Mouse (Mus musculus) urinary bladder, adult 2 months (tissue): Measurements from ENCODE around the gene Usp29. TPM values are rescaled to one million over a fixed set of nuclear protein-coding genes. Genes with fewer than 3 reads are reported as not detected.
A peak's percentile ranks its signal among the peaks of the same experiment; 100 is the strongest.
"Not testable (repeated sequence)": the region's sequence is repeated elsewhere in the genome, so short reads cannot be mapped to it uniquely, and the experiment has no call there.

Source experiments
- DNase-seq: peaks from one replicate; pipeline ENCODE4 v3.0.0; 2022; ENCODE audit warnings: low spot score
- polyA plus RNA-seq: library from polyadenylated mRNA; depleted of rRNA; stranded (reverse); fragments of >200 nt; gene quantifications from 2 replicates; pipeline ENCODE4 v1.2.3, GENCODE M21; 2012

The Usp29 gene
- polyA plus RNA-seq, 1 experiment = 0.84 TPM

DNA sequence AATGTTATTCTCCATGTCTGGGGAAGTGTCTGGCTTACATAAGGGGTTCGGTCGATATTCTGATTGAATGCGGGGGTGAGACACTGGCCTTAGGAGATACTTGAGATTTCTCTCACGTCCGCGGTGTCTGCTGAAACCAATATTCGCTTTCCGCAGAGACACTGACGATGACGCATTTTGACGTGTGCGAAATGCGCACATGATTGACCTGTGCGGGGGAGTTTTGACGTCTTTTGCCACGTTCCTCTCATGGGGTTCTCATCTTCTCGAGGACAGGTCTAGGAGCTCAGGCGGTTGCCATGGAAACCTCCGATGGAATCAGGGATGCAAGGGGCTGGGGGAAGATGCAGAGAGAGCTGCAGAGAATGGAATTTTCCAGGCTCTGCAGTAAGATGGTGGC, 144.1 kb downstream of the Usp29 start:
- DNase-seq = no peak

DNA sequence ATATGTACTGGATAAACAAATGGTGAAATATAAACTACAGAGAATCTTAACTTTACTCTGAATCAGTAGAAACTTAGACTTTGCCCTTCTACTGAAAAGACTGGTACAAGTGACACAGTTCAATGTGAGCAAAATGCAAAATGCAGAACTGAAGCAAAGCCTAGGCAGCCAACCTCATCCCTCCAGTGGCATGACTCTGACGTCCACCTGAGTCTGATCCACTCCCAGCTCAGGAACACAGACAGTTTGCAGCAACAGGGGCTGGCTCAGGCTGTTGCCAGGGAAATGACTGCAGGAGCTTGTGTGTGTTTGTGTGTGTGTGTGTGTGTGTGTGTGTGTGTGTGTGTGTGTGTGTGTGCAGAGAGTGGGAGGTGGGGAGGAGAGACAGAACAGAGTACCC, 147.8 kb downstream of the Usp29 start:
- no peak for DNase-seq

DNA sequence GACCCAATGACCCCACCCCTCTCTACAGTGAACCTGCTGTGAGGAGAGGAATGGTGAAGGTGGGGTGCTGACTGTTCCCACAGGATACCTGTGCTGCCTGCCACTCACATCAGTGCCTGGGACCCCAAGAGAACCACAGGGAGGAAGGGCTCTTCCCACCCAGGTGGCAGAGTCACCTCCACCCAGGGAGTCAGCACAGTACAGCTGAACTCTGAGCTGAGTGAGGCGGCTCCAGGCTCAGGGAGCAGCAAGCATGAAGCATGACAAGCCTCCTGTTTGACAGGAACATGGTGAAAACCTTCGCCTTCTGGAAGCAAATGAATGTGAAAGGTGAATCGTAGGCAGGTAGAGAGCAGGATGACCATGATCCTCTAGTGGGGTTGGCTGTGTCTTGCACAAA, 148.5 kb downstream of the Usp29 start:
- DNase-seq = not testable (repeated sequence)

DNA sequence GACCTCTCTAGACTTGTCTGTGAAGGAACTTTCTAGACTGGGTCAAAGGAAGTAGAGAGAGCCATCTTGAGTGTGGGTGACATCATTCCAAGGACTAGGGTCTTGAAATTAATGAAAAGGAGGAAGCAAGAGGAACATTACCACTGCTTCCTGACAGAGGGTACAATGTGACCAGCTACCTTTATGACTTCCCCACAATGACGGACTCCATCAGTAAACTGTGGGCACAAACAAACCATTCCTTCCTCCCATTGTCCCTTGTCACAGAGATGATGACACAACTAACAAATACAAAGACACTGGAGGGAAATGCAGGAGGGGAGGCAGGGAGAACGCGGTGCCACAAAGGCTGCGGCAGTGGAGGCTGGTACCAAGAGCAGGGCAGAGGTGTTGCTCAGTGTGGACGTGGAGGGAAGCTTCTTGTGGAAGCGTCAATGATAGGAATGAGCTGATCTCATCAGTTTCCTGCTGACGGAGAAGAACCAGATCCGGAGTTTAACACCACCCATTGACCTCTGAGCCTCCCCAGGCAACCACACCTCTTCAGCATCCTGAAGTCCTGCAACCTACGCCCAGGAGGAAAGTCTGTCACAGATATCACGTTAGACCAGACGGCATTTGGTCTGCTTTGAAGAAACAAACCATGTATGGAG, 149.3 kb downstream of the Usp29 start:
- DNase-seq = no peak

DNA sequence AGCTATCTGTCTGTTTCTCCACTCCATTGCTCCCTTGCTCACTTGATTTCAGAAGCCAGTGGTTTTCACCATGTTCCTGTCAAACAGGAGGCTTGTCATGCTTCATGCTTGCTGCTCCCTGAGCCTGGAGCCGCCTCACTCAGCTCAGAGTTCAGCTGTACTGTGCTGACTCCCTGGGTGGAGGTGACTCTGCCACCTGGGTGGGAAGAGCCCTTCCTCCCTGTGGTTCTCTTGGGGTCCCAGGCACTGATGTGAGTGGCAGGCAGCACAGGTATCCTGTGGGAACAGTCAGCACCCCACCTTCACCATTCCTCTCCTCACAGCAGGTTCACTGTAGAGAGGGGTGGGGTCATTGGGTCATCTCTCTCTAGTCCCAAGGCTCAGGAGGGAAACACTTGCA, 150.5 kb downstream of the Usp29 start:
- not testable (repeated sequence) for DNase-seq

DNA sequence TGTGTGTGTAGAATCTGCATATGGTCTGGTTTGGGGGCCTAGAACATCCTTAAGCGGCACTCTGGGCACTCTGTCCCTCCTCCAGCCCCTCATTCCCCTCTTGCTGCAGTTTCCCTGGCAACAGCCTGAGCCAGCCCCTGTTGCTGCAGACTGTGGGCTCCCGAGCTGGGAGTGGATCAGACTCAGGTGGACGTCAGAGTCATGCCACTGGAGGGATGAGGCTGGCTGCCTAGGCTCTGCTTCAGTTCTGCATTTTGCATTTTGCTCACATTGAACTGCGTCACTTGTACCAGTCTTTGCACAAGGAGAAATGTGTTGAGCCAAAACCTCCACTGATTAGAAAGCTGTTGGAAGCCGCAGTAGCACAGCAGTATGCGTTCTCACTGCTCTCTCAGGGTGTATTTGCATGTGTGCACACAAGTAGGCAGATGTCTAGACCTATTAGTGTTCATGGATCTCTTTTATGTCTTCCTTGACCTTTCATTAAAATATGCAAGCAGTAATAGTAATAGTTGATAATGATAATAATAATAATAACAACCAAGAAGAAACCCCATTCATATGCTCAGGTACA, 151.2 kb downstream of the Usp29 start:
- no peak for DNase-seq

DNA sequence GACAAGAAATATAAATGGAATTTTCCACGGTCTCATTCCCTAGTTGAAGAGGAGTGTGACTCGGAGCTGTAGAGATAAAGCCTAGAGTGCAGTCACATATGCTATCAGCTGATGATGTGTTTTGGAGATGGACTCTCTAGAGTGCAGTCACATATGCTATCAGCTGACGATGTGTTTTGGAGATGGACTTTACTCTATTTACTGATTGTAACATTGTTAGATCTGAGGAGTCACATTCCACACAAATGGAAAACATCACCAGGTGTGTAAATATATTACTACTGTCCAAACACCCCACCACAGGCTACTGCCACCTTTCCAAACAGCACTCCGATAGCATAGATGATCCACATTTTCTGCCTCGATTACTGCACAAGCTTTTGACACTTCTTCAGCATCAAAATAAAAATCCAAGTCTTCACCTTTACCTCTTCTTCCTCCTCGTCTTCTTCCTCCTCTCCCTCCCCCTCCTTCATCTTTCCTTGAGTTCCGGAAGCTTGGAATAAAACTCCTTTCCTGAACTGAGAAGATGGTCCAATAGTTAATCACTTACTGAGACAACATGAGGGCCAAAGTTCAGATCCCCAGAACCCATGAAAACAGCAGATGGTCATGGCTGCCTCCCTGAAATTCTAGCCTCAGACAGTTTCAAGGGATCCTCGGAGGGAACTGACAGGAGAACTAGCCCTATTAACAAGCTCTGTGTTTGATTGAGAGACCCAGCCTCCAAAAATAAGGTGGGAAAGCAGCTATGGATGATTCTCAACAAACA, 153.2 kb downstream of the Usp29 start:
- no peak for DNase-seq

DNA sequence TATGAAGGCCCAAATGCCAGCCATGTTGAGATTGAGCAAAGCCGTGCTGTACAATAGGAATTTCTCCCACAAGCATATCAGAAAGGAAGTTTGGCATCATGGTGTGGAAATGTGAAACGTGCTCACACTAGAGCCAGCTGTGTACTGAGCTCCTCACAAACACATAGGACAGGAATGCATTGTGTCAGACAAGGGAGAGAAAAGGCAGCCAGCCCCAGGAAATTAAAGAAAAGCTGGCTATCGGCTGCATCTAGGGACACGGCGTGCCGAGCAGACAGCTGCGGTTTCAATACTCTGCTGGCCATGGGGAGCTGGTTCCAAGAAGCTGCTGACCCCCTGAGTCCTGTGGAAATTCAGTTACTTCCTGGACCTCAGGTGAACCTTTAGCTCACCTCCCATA, 155.0 kb downstream of the Usp29 start:
- no peak for DNase-seq

DNA sequence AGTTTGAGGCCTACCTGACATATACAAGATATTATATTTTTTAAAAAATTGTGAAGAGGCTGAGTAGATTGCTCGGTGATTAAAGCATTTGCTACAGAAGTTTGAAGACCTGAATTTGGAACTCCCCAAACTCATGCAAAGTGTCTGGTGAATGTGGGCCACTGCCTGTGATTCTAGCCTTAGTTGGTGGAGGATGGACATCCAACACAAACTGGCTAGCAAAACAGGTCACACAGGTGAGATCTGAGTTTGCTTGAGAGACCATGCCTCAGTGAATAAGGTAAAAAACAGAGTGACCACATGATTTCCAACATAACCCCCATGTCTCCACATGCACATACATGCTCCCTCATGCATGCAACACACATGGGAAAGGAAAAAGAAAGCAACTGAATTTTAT, 156.5 kb downstream of the Usp29 start:
- DNase-seq = no peak

DNA sequence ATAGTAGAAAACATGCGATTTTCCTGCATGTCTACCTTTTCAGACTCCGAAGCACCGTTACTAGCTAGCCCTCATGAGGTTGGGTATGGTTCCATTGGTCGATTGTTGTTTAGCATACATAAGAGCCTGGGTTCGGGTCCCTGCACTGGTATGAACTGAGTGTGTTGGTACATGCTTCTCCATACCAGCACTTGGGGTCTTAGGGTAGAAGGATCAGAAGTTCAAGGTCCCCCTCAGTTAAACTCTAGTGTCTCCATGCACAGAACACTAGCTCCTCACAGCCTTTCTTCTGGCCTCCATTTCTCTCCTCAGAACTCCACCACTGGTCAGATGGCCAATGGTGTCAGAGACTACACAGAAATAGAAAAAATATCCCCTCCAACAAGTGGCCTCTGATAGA, 159.5 kb downstream of the Usp29 start:
- DNase-seq = no peak

DNA sequence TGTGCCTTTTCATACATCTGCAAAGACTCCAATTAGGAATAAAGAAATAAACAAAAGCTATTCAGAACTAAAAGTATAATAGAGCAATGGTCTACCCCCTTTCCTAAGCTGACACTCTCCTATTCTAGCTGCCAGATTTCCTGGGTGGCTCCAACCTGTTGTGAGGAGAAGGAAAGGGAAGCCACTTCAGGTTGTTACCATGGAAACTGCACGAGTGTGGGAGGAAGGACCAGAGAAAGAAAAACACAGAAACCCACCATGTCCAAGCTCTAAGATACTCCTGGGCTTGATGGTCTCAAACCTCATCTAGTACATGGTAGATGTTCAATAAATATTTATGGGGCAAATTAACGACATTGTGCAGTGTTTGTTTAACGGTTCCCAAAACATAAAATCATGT, 160.8 kb downstream of the Usp29 start:
- DNase-seq = no peak

DNA sequence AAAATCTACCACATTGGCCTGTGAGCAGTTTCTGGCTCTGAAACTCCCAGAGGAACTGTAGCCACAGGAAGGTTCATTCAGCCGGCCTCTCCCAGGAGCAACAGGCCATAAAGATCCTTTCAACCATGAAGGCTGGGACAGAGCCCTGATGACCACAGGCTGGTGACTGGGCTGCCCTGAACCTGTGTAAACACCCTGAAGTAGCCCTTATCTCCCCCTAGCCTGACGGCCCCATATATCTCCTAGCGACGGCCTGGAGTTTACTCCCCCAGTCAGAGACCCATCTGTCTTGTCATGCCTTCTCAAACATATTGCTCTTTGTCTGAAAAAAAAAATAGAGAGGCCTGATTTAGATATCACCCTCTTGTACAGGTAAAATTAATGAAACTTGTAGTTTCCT, 166.6 kb downstream of the Usp29 start:
- not testable (repeated sequence) for DNase-seq

DNA sequence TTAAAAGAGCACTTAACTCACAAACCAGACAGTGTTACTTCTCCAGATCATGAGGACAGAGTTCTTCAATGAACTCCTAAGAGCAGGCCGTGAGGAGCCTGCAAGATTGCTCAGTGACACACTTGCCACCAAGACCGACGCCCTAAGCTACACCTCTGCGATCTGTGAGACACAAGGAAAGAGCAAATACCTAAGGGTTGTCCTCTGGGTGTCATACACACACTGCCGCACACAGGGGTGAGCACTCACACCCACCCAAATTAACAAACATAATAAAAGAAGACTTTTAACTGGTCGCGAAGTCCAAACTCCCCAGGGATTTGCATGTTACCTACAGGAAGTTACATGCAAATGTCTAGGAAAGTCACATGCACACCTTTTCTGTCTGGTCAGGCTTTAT, 170.3 kb downstream of the Usp29 start:
- DNase-seq = no peak

DNA sequence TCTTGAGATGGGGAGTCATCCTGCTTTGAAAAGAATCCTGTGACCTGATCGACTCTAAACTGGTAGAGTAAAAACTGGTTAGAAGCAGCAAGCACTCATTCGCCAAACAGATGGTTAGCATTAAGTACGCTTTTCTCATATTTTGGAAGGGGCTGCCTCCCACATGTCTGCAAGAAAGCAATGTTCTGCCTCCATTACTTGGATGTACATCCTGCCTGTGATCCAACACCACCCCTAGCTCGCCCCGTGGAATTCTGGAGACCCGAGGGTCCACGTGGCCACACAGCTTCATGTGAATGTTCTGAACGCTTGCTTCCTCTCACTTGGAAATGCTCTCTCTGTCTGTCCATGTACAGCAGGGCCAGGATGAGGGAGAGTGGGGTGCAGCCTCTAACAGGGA, 173.1 kb downstream of the Usp29 start:
- no peak for DNase-seq

DNA sequence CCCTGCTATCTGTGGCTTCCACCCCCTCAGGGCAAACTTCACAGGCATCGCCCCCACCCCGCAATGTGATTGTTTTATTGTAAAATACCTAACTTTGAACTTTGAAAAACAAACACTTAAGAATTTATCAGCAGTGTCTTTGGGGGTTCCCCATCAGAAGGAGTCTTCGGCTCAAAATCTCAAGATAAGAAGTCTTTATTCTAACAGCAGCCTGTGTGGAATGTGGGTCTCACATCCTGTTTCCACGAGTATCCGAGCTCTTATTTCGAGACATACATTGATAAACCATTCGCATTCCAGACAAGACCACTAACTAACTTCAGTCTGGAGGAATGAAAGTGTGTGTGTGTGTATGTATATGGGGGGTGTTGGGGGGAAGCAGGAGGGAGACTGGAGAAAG, 180.1 kb downstream of the Usp29 start:
- no peak for DNase-seq

DNA sequence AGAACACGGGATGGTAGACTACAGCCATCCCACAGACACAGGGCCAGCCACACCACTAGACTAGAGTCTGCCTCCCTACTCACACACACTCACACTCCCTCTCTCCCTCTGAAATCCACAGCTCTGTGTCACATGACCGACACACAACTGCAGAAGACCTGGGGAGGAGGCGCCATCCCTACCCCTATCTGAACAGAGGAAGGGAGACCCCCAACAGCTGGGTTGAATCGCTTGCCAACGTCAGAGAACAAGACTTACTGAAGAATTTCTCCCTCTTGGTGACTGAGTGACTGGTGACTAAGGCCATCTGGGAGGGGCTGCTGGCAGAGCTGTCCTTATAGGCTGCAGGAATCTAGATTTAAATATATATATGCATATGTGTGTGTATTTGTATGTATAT, 181.4 kb downstream of the Usp29 start:
- no peak for DNase-seq

DNA sequence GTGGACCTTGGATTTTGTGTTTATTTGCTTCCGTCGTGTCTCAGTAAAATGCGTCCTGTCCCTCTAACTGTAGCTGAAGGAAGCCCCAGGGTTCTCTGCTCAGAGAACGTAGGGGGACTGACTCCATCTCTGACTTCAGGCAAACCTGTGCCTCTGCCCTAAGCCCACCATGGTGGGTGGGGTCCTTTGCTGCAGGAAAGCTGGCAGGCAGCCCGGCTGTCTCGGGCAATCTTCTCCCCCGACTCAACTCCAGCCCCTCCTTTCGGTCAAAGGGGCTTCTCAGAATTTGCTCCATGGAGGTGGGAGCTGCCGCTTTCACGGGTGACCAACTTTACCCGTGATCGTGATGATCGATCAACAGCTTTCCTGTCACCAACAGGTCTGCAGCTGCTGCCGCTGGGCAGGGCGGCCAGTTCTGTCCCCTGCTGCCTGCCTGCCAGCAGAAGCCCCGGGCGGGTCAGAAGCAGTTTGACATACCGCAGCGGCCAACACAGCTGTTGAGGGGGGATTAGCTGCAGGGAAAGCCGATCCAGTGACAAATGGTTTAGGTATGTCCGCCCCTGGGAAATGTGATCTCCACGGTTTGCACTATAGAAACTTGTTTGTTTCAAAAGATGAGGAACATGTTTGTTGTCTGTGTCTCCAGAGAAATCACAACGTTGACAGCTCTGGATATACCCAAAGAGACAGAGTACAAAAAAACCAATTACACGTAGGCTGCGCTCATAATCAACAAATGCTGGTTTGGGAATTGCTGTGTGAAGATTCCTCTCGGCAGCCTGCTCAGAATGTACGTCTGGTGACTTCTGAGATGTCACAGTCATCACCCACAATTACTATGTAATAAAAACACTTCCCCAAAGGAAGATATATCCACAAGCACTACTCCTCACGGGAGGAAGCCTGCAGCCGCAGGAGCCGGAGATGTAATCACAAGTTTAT, 183.3 kb downstream of the Usp29 start:
- DNase-seq = peak; percentile 30

DNA sequence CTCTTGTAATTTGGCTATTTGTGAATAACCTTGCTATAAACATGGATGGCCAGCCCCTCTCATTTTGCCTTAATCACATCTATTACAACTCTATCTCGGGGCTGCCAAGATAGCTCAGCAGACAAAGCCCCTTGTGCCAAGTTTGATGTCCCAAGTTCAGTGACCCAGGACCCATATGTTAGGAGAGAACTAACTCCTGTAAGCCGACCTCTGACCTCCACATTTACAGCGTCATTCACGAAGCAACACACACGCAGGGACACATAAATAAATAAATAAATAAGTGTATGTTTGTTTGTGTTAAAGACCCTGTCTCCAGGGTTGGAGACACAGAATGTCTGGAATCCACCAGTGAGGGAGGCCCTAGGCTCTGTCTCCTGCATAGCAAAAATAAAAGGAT, 186.7 kb downstream of the Usp29 start:
- DNase-seq = no peak

DNA sequence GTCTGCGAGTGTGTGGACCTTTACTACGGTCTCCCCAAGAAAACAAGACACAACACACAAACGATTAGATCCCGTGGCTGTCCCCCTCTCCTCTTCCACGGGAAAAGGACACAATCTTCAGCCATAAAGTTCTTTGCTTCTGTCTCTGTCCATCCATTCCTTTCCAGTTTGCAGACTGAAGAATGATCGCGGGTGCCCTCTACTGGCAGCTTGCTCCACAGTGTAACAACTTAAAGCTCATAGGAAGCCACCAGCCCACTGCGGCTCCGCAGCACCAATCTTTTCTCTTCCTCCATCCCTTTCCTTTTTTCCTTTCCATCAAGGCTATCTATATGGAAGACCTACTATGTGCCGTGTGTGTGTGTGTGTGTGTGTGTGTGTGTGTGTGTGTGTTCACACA, 187.9 kb downstream of the Usp29 start:
- DNase-seq = peak; percentile 62

DNA sequence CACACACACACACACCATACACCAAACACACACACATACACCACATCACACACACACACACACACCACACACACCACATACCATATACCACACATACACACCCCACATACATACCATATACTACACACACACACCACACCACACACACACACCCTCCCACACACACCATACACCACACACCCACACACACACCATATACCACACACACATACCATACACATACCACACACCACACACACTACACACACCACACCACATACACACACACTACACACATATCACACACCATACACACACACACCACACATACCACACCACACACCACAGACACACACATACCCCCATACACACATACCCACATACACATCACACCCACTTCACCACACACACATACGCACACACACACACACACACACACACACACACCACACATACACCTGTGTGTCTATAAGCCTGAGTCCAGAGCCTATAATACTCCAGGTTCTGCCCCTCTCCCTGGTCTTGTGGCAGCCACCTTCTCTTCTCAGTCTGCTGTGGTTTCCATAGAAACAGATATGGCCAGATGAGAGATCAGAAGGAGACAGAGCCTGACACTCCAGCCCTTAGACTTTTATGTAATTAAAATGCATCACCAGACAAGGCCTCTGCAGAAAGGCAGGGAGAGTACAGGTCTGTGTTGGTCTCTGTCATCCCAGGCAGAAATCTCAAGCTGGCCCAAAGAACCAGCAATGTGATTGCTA, 188.9 kb downstream of the Usp29 start:
- DNase-seq = no peak

DNA sequence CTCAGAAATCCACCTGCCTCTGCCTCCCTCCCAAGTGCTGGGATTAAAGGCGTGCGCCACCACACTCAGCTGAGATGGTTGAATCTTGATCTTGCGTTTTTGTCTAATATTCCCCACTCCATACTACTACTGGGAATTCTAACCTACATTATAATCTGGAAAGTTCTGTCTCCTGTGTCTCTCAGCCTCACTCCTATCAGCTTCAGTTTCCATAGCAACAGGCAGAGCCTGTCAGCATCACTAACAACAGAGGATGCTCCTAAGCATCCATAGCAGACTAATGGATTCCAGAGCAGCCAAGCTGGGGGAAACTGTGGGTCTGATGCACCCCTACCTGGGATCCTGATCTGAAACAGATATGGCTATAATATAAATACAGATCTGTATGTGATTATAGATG, 193.1 kb downstream of the Usp29 start:
- no peak for DNase-seq
